Mouse (Mus musculus) testis, adult 2 months (tissue): ENCODE measurements around the gene 1110051M20Rik. TPM values are rescaled to one million over a fixed set of nuclear protein-coding genes. Genes with fewer than 3 reads are reported as not detected.

Source experiments
- H3K27ac ChIP-seq: fragments of 200-500 bp; 2 replicates; pipeline ENCODE4 v1.5.1; 2012; ENCODE audit warnings: low read depth, low read length; ENCODE audit not compliant: control insufficient read depth, insufficient read depth
- H3K27me3 ChIP-seq: fragments of 200-500 bp; 2 replicates; pipeline ENCODE4 v1.6.1; 2012; ENCODE audit warnings: mild to moderate bottlenecking, low read length, moderate library complexity; ENCODE audit not compliant: control insufficient read depth, insufficient read depth
- H3K36me3 ChIP-seq: fragments of 200-500 bp; 2 replicates; pipeline ENCODE4 v1.6.1; 2012; ENCODE audit warnings: mild to moderate bottlenecking, low read length; ENCODE audit not compliant: control insufficient read depth, insufficient read depth
- H3K4me1 ChIP-seq: fragments of 200-500 bp; 2 replicates; pipeline ENCODE4 v1.6.1; 2012; ENCODE audit warnings: low read length; ENCODE audit not compliant: control insufficient read depth, insufficient read depth
- H3K4me3 ChIP-seq: fragments of 200-500 bp; 2 replicates; pipeline ENCODE4 v1.5.1; 2012; ENCODE audit warnings: low read depth, mild to moderate bottlenecking, low read length, moderate library complexity, mixed read lengths; ENCODE audit not compliant: control insufficient read depth
- CTCF ChIP-seq: fragments of 200-500 bp; IDR thresholded peaks from 2 replicates; pipeline ENCODE4 v1.5.1; 2012; ENCODE audit warnings: low read depth, mild to moderate bottlenecking, inconsistent platforms, low read length, moderate library complexity; ENCODE audit not compliant: control insufficient read depth, insufficient read depth, insufficient replicate concordance
- POLR2A ChIP-seq: fragments of 200-500 bp; IDR thresholded peaks from 2 replicates; pipeline ENCODE4 v1.6.1; 2012; ENCODE audit warnings: low read depth, mild to moderate bottlenecking, inconsistent platforms, low read length, moderate library complexity; ENCODE audit not compliant: control insufficient read depth
- polyA plus RNA-seq: library from polyadenylated mRNA; depleted of rRNA; stranded (reverse); fragments of >200 nt; gene quantifications from 2 replicates; pipeline ENCODE4 v1.2.3, GENCODE M21; 2012

Gene 1110051M20Rik
- polyA plus RNA-seq, 1 experiment: 91.7 TPM

- no peak overlapping the region for H3K4me3 ChIP-seq
- H3K4me1 ChIP-seq: no peaks in the 10 kb centered on the region
- H3K27me3 ChIP-seq: no peaks in the 10 kb centered on the region
- peak overlapping the region; percentile 25; the same call in 1 of the 2 replicates for H3K27ac ChIP-seq
- TF ChIP-seq CTCF (no peak), POLR2A (no peak)
- H3K36me3 ChIP-seq: no peaks in the 10 kb centered on the region
These were observed 32.1 kb downstream of the 1110051M20Rik start for GRCm38 (mm10) chr2:91412361-91412760.

GRCm38 (mm10) chr2:91411473-91411872 lies 33.0 kb downstream of the 1110051M20Rik start:
- Histone ChIP-seq H3K36me3 (no peaks in the 10 kb centered on the region), H3K27ac (no peak overlapping the region), H3K4me3 (no peak overlapping the region), H3K4me1 (no peaks in the 10 kb centered on the region), H3K27me3 (no peaks in the 10 kb centered on the region)
- TF ChIP-seq CTCF: no peak
- no peak for TF ChIP-seq POLR2A

- H3K4me1 ChIP-seq: no peaks in the 10 kb centered on the region
- H3K27ac ChIP-seq: no peak overlapping the region
- TF ChIP-seq POLR2A (no peak), CTCF (no peak)
- no peaks in the 10 kb centered on the region for H3K36me3 ChIP-seq
- H3K4me3 ChIP-seq: no peak overlapping the region
- no peaks in the 10 kb centered on the region for H3K27me3 ChIP-seq
These were observed 36.5 kb downstream of the 1110051M20Rik start for GRCm38 (mm10) chr2:91408031-91408430.

GRCm38 (mm10) chr2:91405071-91405470 lies 39.4 kb downstream of the 1110051M20Rik start:
- Histone ChIP-seq H3K27ac (no peak overlapping the region), H3K4me3 (no peak overlapping the region), H3K27me3 (no peaks in the 10 kb centered on the region), H3K4me1 (no peaks in the 10 kb centered on the region), H3K36me3 (no peaks in the 10 kb centered on the region)
- TF ChIP-seq POLR2A (no peak), CTCF (no peak)

GRCm38 (mm10) chr2:91399727-91400126 lies 44.8 kb downstream of the 1110051M20Rik start:
- H3K27ac ChIP-seq: no peak overlapping the region
- H3K27me3 ChIP-seq: no peaks in the 10 kb centered on the region
- H3K4me1 ChIP-seq: no peaks in the 10 kb centered on the region
- no peak overlapping the region for H3K4me3 ChIP-seq
- no peaks in the 10 kb centered on the region for H3K36me3 ChIP-seq
- TF ChIP-seq POLR2A (no peak), CTCF (no peak)

GRCm38 (mm10) chr2:91399168-91399567 lies 45.3 kb downstream of the 1110051M20Rik start:
- TF ChIP-seq POLR2A: no peak
- TF ChIP-seq CTCF: no peak
- no peaks in the 10 kb centered on the region for H3K4me1 ChIP-seq
- H3K4me3 ChIP-seq: no peak overlapping the region
- H3K36me3 ChIP-seq: no peaks in the 10 kb centered on the region
- H3K27ac ChIP-seq: no peak overlapping the region
- no peaks in the 10 kb centered on the region for H3K27me3 ChIP-seq

GRCm38 (mm10) chr2:91394078-91394477 lies 50.4 kb downstream of the 1110051M20Rik start:
- Histone ChIP-seq H3K27ac (no peak overlapping the region), H3K27me3 (no peaks in the 10 kb centered on the region), H3K4me3 (no peak overlapping the region), H3K4me1 (no peaks in the 10 kb centered on the region), H3K36me3 (no peaks in the 10 kb centered on the region)
- no peak for TF ChIP-seq POLR2A
- no peak for TF ChIP-seq CTCF

- Histone ChIP-seq H3K4me3 (no peak overlapping the region), H3K36me3 (no peaks in the 10 kb centered on the region)
These were observed 55.8 kb downstream of the 1110051M20Rik start for GRCm38 (mm10) chr2:91388738-91389137.

GRCm38 (mm10) chr2:91388281-91388680 lies 56.2 kb downstream of the 1110051M20Rik start:
- H3K27ac ChIP-seq: no peak overlapping the region
- TF ChIP-seq CTCF: no peak
- no peak for TF ChIP-seq POLR2A
- H3K4me1 ChIP-seq: 0 out of 2 replicates have a peak, but pooled peaks cover 2% of the 10 kb centered on the region
- no peak overlapping the region for H3K4me3 ChIP-seq
- H3K36me3 ChIP-seq: no peaks in the 10 kb centered on the region
- no peaks in the 10 kb centered on the region for H3K27me3 ChIP-seq

More at GRCm38 (mm10) chr2:91388738-91389137, 55.8 kb downstream of the 1110051M20Rik start:
- Histone ChIP-seq H3K4me1 (0 out of 2 replicates have a peak, but pooled peaks cover 2% of the 10 kb centered on the region), H3K27ac (no peak overlapping the region), H3K27me3 (no peaks in the 10 kb centered on the region)
- TF ChIP-seq POLR2A (no peak), CTCF (no peak)
